ENCODE assay signal across 21 mouse cellular contexts in genomic region chr2:115609020-115609419, GRCm38 (mm10).
"Had no signal": no experiment of that assay in that cellular context is flagged by ENCODE, and none has a peak within 500 bp of the region (broad histone marks: within the 10 kb centered on the region; RNA-seq: fewer than 3 reads in every experiment).

No protein-coding gene starts in this region.

- H3K4me3 ChIP-seq: limb, embryonic 12.5 days; limb, embryonic 15.5 days; lung, embryonic 15.5 days; neural tube, embryonic 13.5 days; stomach, embryonic 15.5 days had no signal

- H3K36me3 ChIP-seq: limb, embryonic 12.5 days; limb, embryonic 15.5 days; lung, embryonic 15.5 days; neural tube, embryonic 13.5 days; stomach, embryonic 15.5 days had no signal

- H3K4me1 ChIP-seq: limb, embryonic 12.5 days; limb, embryonic 15.5 days; lung, embryonic 15.5 days; neural tube, embryonic 13.5 days; stomach, embryonic 15.5 days had no signal

- H3K27ac ChIP-seq: limb, embryonic 12.5 days; limb, embryonic 15.5 days; liver, embryonic 14.5 days; lung, embryonic 15.5 days; macrophage; neural tube, embryonic 13.5 days; stomach, embryonic 15.5 days had no signal

- H3K9me3 ChIP-seq: limb, embryonic 12.5 days; limb, embryonic 15.5 days; lung, embryonic 15.5 days; neural tube, embryonic 13.5 days; stomach, embryonic 15.5 days had no signal

- DNase-seq: kidney, adult 18-20 months; kidney, adult 9 months; kidney, postnatal 14 days; kidney, postnatal 4 days; left cerebral cortex, postnatal 4 days; liver, postnatal 0 days; midbrain, embryonic 14.5 days; retina, postnatal 1 day; right cerebral cortex, postnatal 25 days; spleen, adult 18-20 months; thymus, adult 2 months; thymus, postnatal 14 days; thymus, postnatal 4 days had no signal

- H3K9ac ChIP-seq: limb, embryonic 12.5 days; limb, embryonic 15.5 days; liver, embryonic 14.5 days; liver, postnatal 0 days; lung, embryonic 15.5 days; neural tube, embryonic 13.5 days; stomach, embryonic 15.5 days had no signal

- H3K27me3 ChIP-seq: limb, embryonic 12.5 days; limb, embryonic 15.5 days; lung, embryonic 15.5 days; neural tube, embryonic 13.5 days; stomach, embryonic 15.5 days had no signal

- ATAC-seq: intestine, embryonic 16.5 days; liver, postnatal 0 days had no signal
